Mouse (Mus musculus) brain, adult 2 months (tissue): Measurements from ENCODE around the gene Gm21883.
"Not testable (repeated sequence)": the region's sequence is repeated elsewhere in the genome, so short reads cannot be mapped to it uniquely, and the experiment has no call there.

Experiments used
- DNase-seq: peaks from one replicate; pipeline ENCODE4 v3.0.0; 2011; ENCODE audit warnings: low read depth, low spot score

Gene Gm21883

GRCm38 (mm10) chrX:31574183-31574582 lies at the start of gene Gm21883:
Gene Gm21883, minus strand, starts transcription at chrX:31574283.
- DNase-seq, result not testable (repeated sequence)

DNA sequence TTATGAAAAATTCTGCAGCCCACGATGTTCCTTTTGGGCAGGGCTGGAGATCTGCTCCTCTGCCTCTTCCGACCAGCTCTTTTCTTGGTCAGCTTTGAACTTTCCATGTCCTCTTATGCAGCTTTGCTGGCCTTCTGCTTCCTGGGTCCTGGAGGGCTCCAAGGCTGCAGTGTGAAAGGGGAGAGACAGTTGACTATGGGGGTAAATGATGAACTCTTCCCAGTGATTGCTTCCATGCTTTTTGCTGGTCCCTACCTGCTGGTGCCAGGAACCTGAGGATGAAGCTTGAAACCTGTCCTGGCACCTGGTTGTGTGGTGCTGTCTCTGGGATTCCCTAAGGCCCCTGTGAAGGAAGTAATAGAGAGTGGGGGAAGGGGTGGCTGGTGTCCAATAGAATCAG lies 44.7 kb upstream of the Gm21883 start, which contains the start of gene Spin2e:
Gene Spin2e, minus strand, starts transcription at position 101 of the 400 bp plus-strand sequence.
- not testable (repeated sequence) for DNase-seq
